Mouse (Mus musculus): ENCODE results near the gene Vsx1. TPM values are rescaled to one million over a fixed set of nuclear protein-coding genes. Genes with fewer than 3 reads are reported as not detected.

Vsx1 gene
- 1 to 10 TPM in 1 of 2 experiments, under 1 TPM in 1; 0.08 to 1.5 TPM for polyA plus RNA-seq (2017; shearing (Covaris generic))

DNA sequence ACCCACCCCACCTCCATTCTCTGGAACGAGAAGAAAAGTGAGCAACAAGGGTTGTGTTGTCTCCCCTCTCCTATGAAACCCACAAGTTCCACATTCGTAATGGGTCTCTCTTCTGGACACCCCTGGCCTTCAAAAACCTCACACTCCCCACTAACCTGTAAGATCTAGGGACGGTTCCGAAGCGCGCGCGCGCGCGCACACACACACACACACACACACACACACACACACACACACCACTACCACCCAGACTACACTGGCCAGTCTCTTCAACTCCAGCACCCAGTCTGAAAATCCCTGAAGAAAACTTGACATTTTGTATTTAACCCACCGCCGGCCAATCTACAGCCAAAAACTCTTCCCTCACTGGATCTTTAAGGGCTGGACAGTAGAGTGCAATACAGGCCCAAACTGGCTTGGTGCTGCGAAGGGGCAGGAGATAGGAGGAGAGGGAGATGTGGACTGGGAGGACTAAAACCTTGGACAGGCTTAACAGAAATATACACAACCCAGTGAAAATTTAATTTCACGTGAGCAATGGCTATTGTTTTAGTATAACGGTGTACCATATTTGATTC is at the start of gene Vsx1:
Vsx1 (minus strand) TSS at position 138 of the 578 bp plus-strand sequence.

DNA sequence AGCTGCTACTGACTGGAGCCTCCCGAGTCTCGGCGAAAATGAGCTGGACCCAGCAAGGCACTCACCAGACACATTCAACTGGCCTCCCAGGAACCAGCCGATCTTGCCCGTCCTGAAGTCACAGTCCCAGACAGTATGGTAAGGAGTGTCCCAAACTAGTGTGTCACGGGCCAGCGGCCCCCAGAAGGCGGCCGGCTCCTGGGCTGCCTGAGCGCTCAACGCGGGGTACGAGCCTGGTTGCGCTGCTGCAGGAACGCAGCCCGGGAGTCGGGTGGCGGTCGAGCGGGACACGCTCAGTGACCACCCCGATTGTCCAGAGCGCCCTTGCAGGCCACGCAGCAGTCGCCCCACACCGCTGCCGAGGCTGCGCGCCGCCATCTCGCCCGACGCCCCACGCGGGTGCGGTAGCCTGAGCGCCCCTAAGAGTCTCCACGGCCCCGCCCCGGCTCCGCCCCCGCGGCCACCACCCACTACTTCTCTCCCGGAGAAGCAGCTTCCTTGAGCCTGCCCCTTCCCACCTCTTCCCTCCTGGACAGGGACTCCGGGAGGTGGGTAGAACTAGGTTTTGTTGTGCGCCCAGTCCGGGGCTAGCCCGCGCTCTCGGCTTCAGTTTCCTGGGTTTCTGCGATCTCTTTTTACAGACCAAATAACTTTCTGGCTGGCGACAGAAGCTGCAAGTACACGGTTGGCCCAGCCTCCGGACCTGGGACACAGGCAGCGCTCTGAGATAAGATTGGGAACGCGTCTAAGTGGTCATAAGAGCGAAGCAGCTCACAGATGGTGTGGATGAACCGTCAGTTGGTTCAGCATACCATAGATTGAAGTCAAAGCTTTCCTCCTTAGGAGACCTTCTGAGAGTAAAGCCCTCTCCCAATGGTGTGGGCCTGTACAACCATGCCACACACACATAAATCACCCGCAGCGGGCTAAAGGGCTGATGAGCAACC is 21.1 kb downstream of the Vsx1 start, which contains the start of gene Acss1:
Acss1 (minus strand) TSS at position 681 of the 947 bp plus-strand sequence.

Other genes with a start within 250 kb of the Vsx1 start
- gene Zfp442, start 237.9 kb downstream of the Vsx1 start, polyA plus RNA-seq (2017; shearing (Covaris generic)): 1 to 10 TPM; 8.5 to 8.9 TPM
- gene Zfp345, start 204.3 kb downstream of the Vsx1 start, polyA plus RNA-seq (2017; shearing (Covaris generic)): 1 to 10 TPM in 1 of 2 experiments, under 1 TPM in 1; 0.93 to 3.2 TPM
- gene Cst7, start 118.9 kb downstream of the Vsx1 start, polyA plus RNA-seq (2017; shearing (Covaris generic)): 100 to 1,000 TPM; 197 to 344 TPM
- 10 to 100 TPM; 31.6 to 42.6 TPM for gene Apmap, start 80.8 kb downstream of the Vsx1 start, polyA plus RNA-seq (2017; shearing (Covaris generic))
- 10 to 100 TPM; 39.3 to 62.9 TPM for gene Acss1, start 20.9 kb downstream of the Vsx1 start, polyA plus RNA-seq (2017; shearing (Covaris generic))
- gene Entpd6, start 59.7 kb upstream of the Vsx1 start, polyA plus RNA-seq (2017; shearing (Covaris generic)): 10 to 100 TPM; 51.7 to 64.3 TPM
- 10 to 100 TPM; 77.6 to 82.9 TPM for gene Pygb, start 97.4 kb upstream of the Vsx1 start, polyA plus RNA-seq (2017; shearing (Covaris generic))
- 10 to 100 TPM; 70.2 to 77.3 TPM for gene Abhd12, start 215.4 kb upstream of the Vsx1 start, polyA plus RNA-seq (2017; shearing (Covaris generic))
- gene Gins1, start 216.0 kb upstream of the Vsx1 start, polyA plus RNA-seq (2017; shearing (Covaris generic)): 1 to 10 TPM; 3.5 to 7.1 TPM

Measured in inflammation-experienced regulatory T-cells (primary cell).